Mouse (Mus musculus) cerebellum, adult 2 months (tissue): ENCODE measurements around the gene Cant1.

Experiments
- CTCF ChIP-seq: fragments of 200-500 bp; IDR thresholded peaks from 2 replicates; pipeline ENCODE4 v1.5.1; 2011; ENCODE audit warnings: low read depth, mild to moderate bottlenecking, control low read depth, low read length, moderate library complexity, borderline replicate concordance; ENCODE audit not compliant: insufficient read depth
- POLR2A ChIP-seq: fragments of 200-500 bp; IDR thresholded peaks from 2 replicates; pipeline ENCODE4 v1.6.1; 2011; ENCODE audit warnings: low read length, control low read depth, borderline replicate concordance; ENCODE audit not compliant: insufficient read depth

DNA sequence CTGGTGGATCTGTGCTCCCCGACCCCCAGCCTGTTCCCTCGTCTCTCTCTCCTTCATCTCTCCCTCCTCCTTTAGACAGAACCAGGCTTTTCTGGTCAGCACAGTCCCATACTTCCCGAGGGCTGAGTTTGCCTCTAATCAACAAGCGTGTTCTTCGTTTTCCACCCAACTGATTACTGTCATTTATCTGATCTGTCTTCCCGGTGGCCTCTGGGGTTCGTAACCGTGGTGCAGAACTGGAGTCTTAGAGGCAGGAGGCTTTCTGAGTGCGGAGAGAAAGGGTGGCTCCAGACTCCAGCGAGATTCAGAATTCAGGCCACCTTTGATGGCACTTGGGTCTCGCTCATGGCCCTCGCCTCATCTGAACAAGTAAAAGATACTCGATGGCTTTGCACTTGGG, 15.2 kb upstream of the Cant1 start:
- TF ChIP-seq POLR2A (no peak), CTCF (no peak)
